Mouse (Mus musculus) small intestine, adult 2 months (tissue): Measurements from ENCODE around the gene Col6a5.

ENCODE experiments used
- CTCF ChIP-seq: fragments of 200-500 bp; IDR thresholded peaks from 2 replicates; pipeline ENCODE4 v1.5.1; 2012; ENCODE audit warnings: low read depth, mild to moderate bottlenecking, control low read depth, inconsistent platforms, low read length, moderate library complexity, mixed read lengths; ENCODE audit not compliant: insufficient replicate concordance, insufficient read length; ENCODE audit errors: extremely low read depth
- POLR2A ChIP-seq: fragments of 200-500 bp; IDR thresholded peaks from 2 replicates; pipeline ENCODE4 v1.6.1; 2012; ENCODE audit warnings: low read depth, mild to moderate bottlenecking, control low read depth, inconsistent platforms, low read length, moderate library complexity

GRCm38 (mm10) chr9:105814436-105814835, 146.0 kb downstream of the Col6a5 start:
- TF ChIP-seq POLR2A (no peak), CTCF (no peak)
